Mouse (Mus musculus) liver, embryonic 14.5 days (tissue): ENCODE results near the gene Dixdc1. TPM values are rescaled to one million over a fixed set of nuclear protein-coding genes. Genes with fewer than 3 reads are reported as not detected.

Experiments used
- ATAC-seq: fragments of 200-750 bp; cut with Nextera tagmentation; 2 replicates; pipeline ENCODE4 v1.8.0; 2017; ENCODE audit warnings: moderate number of reproducible peaks, mild to moderate bottlenecking, moderate library complexity; ENCODE audit not compliant: insufficient read depth
- DNase-seq, 3 experiments: peaks; one replicate each; pipeline ENCODE4 v3.0.0-alpha.2; 2012 to 2013; ENCODE audit warnings: low read depth in 3 of 3, low spot score in 3 of 3
- H3K27ac ChIP-seq: fragments of 300-500 bp; sonication (generic); 2 replicates; pipeline ENCODE4 v1.5.1; 2014; ENCODE audit warnings: moderate library complexity, mild to moderate bottlenecking, control low read depth, inconsistent platforms
- H3K27me3 ChIP-seq: fragments of 300-500 bp; sonication (generic); 2 replicates; pipeline ENCODE4 v1.6.1; 2014; ENCODE audit warnings: mild to moderate bottlenecking, low read length, moderate library complexity; ENCODE audit not compliant: control insufficient read depth, insufficient read depth
- H3K36me3 ChIP-seq: fragments of 300-500 bp; sonication (generic); replicated peaks from 2 replicates; pipeline ENCODE4 v1.6.1; 2014; ENCODE audit warnings: low read depth; ENCODE audit not compliant: control insufficient read depth, insufficient read depth
- H3K4me1 ChIP-seq, 2 experiments: fragments of 200-500 bp in 1 of 2; fragments of 300-500 bp in 1 of 2; sonication (generic) in 1 of 2; replicated peaks; 2 replicates each; pipeline ENCODE4 v1.6.1; 2012 to 2014; ENCODE audit warnings: antibody characterized with exemption in 1 of 2, inconsistent platforms in 1 of 2, low read length in 1 of 2; ENCODE audit not compliant: control insufficient read depth in 2 of 2, insufficient read depth in 2 of 2
- H3K4me2 ChIP-seq: fragments of 300-500 bp; sonication (generic); 2 replicates; pipeline ENCODE4 v1.6.1; 2014; ENCODE audit warnings: low read depth, mild to moderate bottlenecking, control low read depth, moderate library complexity
- H3K4me3 ChIP-seq, 2 experiments: fragments of 200-500 bp in 1 of 2; fragments of 300-500 bp in 1 of 2; sonication (generic) in 1 of 2; 2 replicates each; pipeline ENCODE4 v1.5.1; 2012 to 2014; ENCODE audit warnings: low read depth in 2 of 2, low read length in 2 of 2, mild to moderate bottlenecking in 2 of 2, control low read depth in 1 of 2, inconsistent platforms in 1 of 2, moderate library complexity in 1 of 2; ENCODE audit not compliant: insufficient read depth in 1 of 2
- H3K9ac ChIP-seq: fragments of 300-500 bp; sonication (generic); replicated peaks from 2 replicates; pipeline ENCODE4 v1.6.1; 2014; ENCODE audit warnings: mild to moderate bottlenecking, control low read depth, moderate library complexity
- H3K9me3 ChIP-seq: fragments of 300-500 bp; sonication (generic); 2 replicates; pipeline ENCODE4 v1.6.1; 2016; ENCODE audit warnings: low read length, mixed read lengths; ENCODE audit not compliant: control insufficient read depth
- CTCF ChIP-seq: IDR thresholded peaks from 2 replicates; pipeline ENCODE4 v1.5.1; 2016; ENCODE audit warnings: antibody characterized with exemption, low read depth, control low read depth
- EP300 ChIP-seq: IDR thresholded peaks from 2 replicates; pipeline ENCODE4 v1.6.1; 2016; ENCODE audit warnings: antibody characterized with exemption, low read depth
- WGBS: fragments of 180-500 bp; shearing (Covaris S2); extraction: QIAGEN DNeasy Blood & Tissue Kit; methylation state at CpG from one replicate; pipeline ENCODE4 v1.1.7; 2014; ENCODE audit not compliant: insufficient replicate concordance; 5-methylcytosine and 5-hydroxymethylcytosine counted together
- polyA plus RNA-seq, 2 experiments: library from polyadenylated mRNA; depleted of rRNA in 1 of 2; stranded (reverse) in 1 of 2; unstranded in 1 of 2; fragments of >200 nt; fragmentation: Nextera tagmentation in 1 of 2; extraction: Ambion mirVana in 1 of 2; gene quantifications; 2 replicates each; pipeline versions ENCODE4 v1.2.1 to v1.2.3; 2012 to 2014

The Dixdc1 gene
- polyA plus RNA-seq, 2 experiments: 0.56 to 0.84 TPM

DNA sequence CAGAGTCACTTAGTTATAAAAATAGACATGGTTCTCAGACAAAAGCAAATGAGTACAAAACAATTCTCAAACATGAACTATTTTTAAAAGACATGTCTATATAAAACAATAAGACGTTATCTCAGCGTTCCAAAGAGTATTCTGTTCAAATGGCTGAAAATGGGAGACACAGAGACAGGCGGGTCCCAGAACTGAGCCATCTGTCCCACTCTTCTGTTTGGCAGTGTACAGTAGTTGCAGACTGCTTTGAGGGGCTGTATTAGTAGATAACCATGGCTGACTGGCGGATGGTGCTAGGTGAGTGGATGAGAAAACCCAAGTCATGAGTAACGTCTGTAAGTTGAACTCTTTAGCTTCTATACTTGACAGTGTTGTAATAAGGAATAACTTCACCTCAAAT lies 74.5 kb downstream of the Dixdc1 start:
- WGBS: 54% methylated on average over 5 of the region's 5 CpGs
- Histone ChIP-seq H3K36me3 (no peaks in the 10 kb centered on the region), H3K4me1 (peaks cover 0 to 9% of the 10 kb centered on the region in 2 experiments; a peak in 2 of 4 replicates), H3K9ac (no peak overlapping the region), H3K27me3 (no peaks in the 10 kb centered on the region), H3K4me3 (no peak overlapping the region), H3K4me2 (no peak overlapping the region), H3K9me3 (no peaks in the 10 kb centered on the region), H3K27ac (no peak overlapping the region)
- no peak for DNase-seq
- no peak for ATAC-seq
- TF ChIP-seq EP300 (no peak), CTCF (no peak)

DNA sequence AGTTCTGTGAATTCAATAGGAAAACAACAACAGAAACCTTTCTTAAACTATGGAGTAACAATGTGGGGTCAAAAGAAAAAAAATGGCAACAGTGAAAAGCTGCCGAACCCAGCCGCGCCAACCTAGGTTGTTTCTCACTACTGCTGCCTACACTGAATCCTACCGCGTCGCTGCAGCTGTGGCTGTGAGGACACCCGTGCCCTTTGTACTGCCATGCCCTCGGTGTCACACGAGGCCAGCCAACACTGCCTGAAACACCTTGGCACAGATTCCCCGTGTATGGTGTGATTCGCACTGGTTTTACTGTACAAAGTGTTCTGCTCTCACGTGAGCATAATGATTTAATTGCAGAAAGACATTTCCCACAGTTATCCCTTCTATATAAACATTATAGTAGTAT lies 78.9 kb downstream of the Dixdc1 start:
- DNase-seq: no peak
- Histone ChIP-seq H3K27ac (no peak overlapping the region), H3K9ac (peak overlapping the region; percentile 90; the same call in 1 of the 2 replicates), H3K9me3 (no peaks in the 10 kb centered on the region), H3K36me3 (no peaks in the 10 kb centered on the region), H3K27me3 (no peaks in the 10 kb centered on the region), H3K4me1 (peaks cover 0 to 9% of the 10 kb centered on the region in 2 experiments; a peak in 2 of 4 replicates), H3K4me2 (peak overlapping the region; percentile 78), H3K4me3 (peak overlapping the region; percentile 80 to 94; a peak in 3 of 4 replicates)
- no peak for ATAC-seq
- TF ChIP-seq CTCF (no peak), EP300 (no peak)
- 27% methylated on average over 12 of the region's 12 CpGs for WGBS

DNA sequence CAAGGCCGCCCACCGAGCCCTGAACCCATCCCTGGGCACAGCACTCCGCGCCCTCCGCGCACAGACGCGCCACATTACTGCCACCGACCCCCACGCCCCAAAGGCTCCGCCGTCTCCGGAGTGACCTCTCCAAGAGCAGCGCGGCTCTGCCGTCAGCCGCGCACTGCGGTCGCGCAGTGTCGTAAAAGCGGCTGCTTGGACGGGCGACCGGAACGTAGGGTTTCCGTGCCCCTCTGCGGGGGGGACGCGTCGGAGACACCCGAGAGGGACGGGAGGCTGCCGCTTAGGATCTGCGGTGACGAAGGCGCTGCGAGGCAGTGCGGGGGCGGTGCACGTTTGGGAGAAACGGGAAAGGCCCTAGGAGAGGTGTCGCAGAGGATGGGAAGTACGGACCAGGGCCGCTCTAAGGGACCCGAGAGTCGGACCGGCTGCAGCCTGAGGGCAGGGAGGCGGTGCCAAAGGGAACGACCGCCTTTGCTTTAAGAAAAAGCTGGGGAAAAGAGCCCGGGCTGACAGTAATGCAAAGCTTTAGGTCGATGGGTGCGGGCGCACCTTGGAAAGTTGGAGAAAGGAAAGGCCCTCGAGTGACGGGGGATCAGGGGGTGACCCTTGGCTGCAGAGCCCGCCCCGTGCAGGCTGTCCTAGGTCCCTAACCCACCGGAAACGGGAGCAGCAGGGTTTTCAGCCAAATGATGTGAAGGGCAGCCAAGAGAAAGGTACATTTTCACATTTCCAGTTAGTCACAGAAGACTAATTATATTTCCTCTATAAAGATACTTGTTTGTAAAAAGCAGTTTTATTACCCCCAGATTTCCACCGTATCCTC lies 79.7 kb downstream of the Dixdc1 start, which contains the start of gene Dlat:
Gene Dlat, minus strand, starts transcription at position 389 of the 826 bp plus-strand sequence.
- no peaks in the 10 kb centered on the region for H3K9me3 ChIP-seq
- peaks cover 0 to 9% of the 10 kb centered on the region in 2 experiments; a peak in 2 of 4 replicates for H3K4me1 ChIP-seq
- ATAC-seq (peak; percentile 92), DNase-seq (peak; percentile 60 to 71 (median 66))
- under 1% methylated on average over 63 of the region's 63 CpGs for WGBS
- peak within 1 kb of the TSS; percentile 90 for H3K9ac ChIP-seq
- H3K4me2 ChIP-seq: peak within 1 kb of the TSS; percentile 78
- H3K4me3 ChIP-seq: peak within 1 kb of the TSS; percentile 80 to 94
- no peaks in the 10 kb centered on the region for H3K27me3 ChIP-seq
- H3K27ac ChIP-seq: peak within 1 kb of the TSS; percentile 28; the same call in 1 of the 2 replicates
- no peaks in the 10 kb centered on the region for H3K36me3 ChIP-seq
- TF ChIP-seq EP300: no peak

DNA sequence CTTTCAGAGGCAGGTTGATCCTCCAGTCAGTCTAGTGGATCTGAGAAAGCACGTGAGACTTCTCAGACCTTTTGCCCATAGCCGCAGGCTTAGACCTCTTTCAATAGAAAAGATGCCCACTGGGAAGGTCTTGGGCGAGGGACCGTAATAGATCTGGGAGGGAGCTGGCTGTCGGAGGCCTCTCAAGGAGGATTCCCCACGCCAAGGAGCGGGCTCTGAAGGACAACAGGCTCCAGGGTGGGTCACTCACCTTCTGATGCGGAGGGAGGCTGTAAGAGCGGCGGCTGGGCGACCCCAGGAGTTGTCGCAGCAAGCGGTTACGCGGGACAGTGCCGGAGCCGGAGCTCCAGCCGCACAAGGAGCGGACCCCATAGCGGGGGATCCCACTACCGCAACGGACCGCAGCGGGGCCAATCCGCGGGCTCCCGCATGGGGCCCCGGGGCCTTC lies 80.4 kb downstream of the Dixdc1 start:
- ATAC-seq (peak; percentile 49), DNase-seq (no peak)
- peak overlapping the region; percentile 90 for H3K9ac ChIP-seq
- H3K9me3 ChIP-seq: no peaks in the 10 kb centered on the region
- under 1% methylated on average over 28 of the region's 28 CpGs for WGBS
- peaks cover 0 to 9% of the 10 kb centered on the region in 2 experiments; a peak in 2 of 4 replicates for H3K4me1 ChIP-seq
- TF ChIP-seq EP300 (no peak), CTCF (no peak)
- no peaks in the 10 kb centered on the region for H3K36me3 ChIP-seq
- no peaks in the 10 kb centered on the region for H3K27me3 ChIP-seq
- H3K27ac ChIP-seq: peak overlapping the region; percentile 28; the same call in 1 of the 2 replicates
- peak overlapping the region; percentile 80 to 94 for H3K4me3 ChIP-seq
- H3K4me2 ChIP-seq: peak overlapping the region; percentile 78

DNA sequence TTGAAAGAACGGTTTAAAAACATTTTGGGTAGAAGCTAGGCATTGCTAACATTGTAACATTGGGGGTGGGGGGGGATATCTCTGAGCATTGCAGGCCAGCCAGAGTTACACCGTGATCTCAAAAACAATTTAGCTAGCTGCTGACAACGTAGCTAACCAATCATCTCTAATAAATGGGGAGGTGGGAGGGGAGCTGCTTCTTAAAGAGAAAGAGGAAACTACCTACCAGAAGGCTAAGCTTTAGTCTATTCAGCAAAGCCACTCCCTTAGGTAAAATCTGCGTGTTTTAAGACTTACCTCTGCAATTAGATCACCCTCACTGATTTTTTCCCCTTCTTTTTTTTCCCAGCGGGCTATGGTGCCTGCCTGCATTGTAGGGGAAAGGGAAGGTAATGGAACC lies 80.9 kb downstream of the Dixdc1 start:
- Histone ChIP-seq H3K9me3 (no peaks in the 10 kb centered on the region), H3K9ac (peak overlapping the region; percentile 90), H3K36me3 (peaks cover under 1% of the 10 kb centered on the region), H3K4me3 (peak overlapping the region; percentile 80 to 94), H3K27me3 (no peaks in the 10 kb centered on the region), H3K4me1 (peaks cover 0 to 9% of the 10 kb centered on the region in 2 experiments; a peak in 2 of 4 replicates), H3K4me2 (peak overlapping the region; percentile 78), H3K27ac (no peak overlapping the region)
- ATAC-seq: no peak
- TF ChIP-seq EP300 (no peak), CTCF (no peak)
- no peak for DNase-seq
- 14% methylated on average over 5 of the region's 5 CpGs for WGBS
